Mouse (Mus musculus): ENCODE data around the gene Tgfbi. TPM values are rescaled to one million over a fixed set of nuclear protein-coding genes. Genes with fewer than 3 reads are reported as not detected.

Tgfbi gene
- polyA plus RNA-seq, 1 experiment = 3.8 TPM

- peaks cover 3% of the 10 kb centered on the region; the same call in 1 of the 2 replicates for H3K4me1 ChIP-seq (ENCODE audit: control insufficient read depth, insufficient read depth, low read length)
- H3K27ac ChIP-seq (ENCODE audit: insufficient read depth, low read length) = no peak overlapping the region
- TF ChIP-seq CTCF (IDR thresholded peaks at IDR 0.05; ENCODE audit: extremely low read depth, insufficient read depth, low read length) = no peak
- no peak overlapping the region for H3K4me3 ChIP-seq (ENCODE audit: insufficient read depth, low read length)
These were observed 28.9 kb upstream of the Tgfbi start for GRCm38 (mm10) chr13:56580450-56580849.

DNA sequence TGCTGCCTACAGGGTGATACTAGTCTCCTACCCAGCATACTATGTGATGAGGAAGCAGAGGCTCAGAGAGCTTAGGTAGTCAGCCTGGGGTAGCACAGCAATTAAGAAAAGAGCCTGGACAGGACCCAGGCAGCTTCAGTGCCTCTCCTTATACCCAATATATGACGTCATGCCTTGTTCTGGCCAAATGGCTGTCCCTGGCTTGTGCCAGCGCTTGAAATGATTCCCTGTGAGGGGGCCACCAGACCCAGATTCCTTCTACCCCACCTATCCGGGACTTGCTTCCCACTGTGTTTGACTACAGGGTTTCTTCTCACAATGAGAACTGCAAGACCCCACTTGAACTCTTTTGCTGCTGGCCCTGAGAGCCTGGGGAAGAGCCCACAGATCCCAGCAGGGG is 27.8 kb upstream of the Tgfbi start:
- Histone ChIP-seq H3K4me3 (ENCODE audit: insufficient read depth, low read length) (no peak overlapping the region), H3K4me1 (ENCODE audit: control insufficient read depth, insufficient read depth, low read length) (peaks cover 3% of the 10 kb centered on the region; the same call in 1 of the 2 replicates), H3K27ac (ENCODE audit: insufficient read depth, low read length) (0 out of 2 replicates have a peak overlapping the region, but pooled peaks have one; percentile 35)
- no peak for TF ChIP-seq POLR2A (IDR thresholded peaks at IDR 0.05; ENCODE audit: extremely low read depth, insufficient read depth, low read length)

- no peak overlapping the region for H3K4me3 ChIP-seq (ENCODE audit: insufficient read depth, low read length)
- H3K4me1 ChIP-seq (ENCODE audit: control insufficient read depth, insufficient read depth, low read length) = peaks cover 3% of the 10 kb centered on the region; the same call in 1 of the 2 replicates
- no peak for TF ChIP-seq CTCF (IDR thresholded peaks at IDR 0.05; ENCODE audit: extremely low read depth, insufficient read depth, low read length)
- no peak for TF ChIP-seq POLR2A (IDR thresholded peaks at IDR 0.05; ENCODE audit: extremely low read depth, insufficient read depth, low read length)
- H3K27ac ChIP-seq (ENCODE audit: insufficient read depth, low read length) = no peak overlapping the region; the same call in 1 of the 2 replicates
These were observed 27.3 kb upstream of the Tgfbi start for GRCm38 (mm10) chr13:56581961-56582434.

DNA sequence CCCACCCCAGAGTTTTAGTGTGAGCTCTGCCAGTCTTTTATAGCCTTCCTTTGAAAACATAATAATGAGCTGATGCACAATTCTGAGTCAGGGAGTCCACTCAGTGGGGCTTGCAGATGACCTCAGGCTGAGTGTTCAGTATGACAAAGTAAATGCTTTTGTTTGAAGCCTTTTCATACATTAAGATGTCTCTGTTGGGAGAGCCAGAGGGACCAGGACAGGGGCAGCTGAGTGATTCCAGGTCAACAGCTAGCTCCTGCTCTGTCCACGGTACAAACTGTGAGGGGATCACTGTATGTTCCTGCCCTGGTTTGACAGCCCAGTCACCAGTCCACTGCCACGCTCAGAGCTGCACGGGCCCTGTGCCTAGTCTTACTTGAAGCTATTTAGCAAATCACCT is 26.6 kb upstream of the Tgfbi start:
- TF ChIP-seq CTCF (IDR thresholded peaks at IDR 0.05; ENCODE audit: extremely low read depth, insufficient read depth, low read length) = no peak
- no peak for TF ChIP-seq POLR2A (IDR thresholded peaks at IDR 0.05; ENCODE audit: extremely low read depth, insufficient read depth, low read length)
- Histone ChIP-seq H3K4me1 (ENCODE audit: control insufficient read depth, insufficient read depth, low read length) (peaks cover 3% of the 10 kb centered on the region; the same call in 1 of the 2 replicates), H3K4me3 (ENCODE audit: insufficient read depth, low read length) (no peak overlapping the region), H3K27ac (ENCODE audit: insufficient read depth, low read length) (peak overlapping the region; percentile 33; the same call in 1 of the 2 replicates)

DNA sequence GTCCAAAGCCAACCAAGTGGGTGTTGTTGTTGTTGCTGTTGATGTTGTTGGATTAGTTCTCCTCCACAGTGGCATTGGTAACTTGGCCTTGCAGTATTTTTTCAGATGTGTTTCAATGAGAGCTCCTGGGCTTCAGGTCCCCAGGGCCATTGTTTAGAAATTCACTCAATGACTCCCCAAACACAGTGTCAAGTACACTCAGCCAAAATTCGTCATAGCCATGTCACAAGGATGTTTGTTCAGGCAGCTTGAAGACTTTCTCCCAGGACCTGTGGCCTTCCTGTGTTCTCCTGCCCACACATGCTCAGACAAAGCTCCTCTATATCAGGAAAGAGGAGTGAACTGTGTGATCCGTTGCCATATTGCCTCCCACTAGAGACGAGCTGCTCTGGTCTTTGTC is 23.3 kb upstream of the Tgfbi start:
- Histone ChIP-seq H3K4me3 (ENCODE audit: insufficient read depth, low read length) (no peak overlapping the region), H3K4me1 (ENCODE audit: control insufficient read depth, insufficient read depth, low read length) (peaks cover 3% of the 10 kb centered on the region; the same call in 1 of the 2 replicates), H3K27ac (ENCODE audit: insufficient read depth, low read length) (no peak overlapping the region)
- TF ChIP-seq POLR2A (IDR thresholded peaks at IDR 0.05; ENCODE audit: extremely low read depth, insufficient read depth, low read length) = no peak

DNA sequence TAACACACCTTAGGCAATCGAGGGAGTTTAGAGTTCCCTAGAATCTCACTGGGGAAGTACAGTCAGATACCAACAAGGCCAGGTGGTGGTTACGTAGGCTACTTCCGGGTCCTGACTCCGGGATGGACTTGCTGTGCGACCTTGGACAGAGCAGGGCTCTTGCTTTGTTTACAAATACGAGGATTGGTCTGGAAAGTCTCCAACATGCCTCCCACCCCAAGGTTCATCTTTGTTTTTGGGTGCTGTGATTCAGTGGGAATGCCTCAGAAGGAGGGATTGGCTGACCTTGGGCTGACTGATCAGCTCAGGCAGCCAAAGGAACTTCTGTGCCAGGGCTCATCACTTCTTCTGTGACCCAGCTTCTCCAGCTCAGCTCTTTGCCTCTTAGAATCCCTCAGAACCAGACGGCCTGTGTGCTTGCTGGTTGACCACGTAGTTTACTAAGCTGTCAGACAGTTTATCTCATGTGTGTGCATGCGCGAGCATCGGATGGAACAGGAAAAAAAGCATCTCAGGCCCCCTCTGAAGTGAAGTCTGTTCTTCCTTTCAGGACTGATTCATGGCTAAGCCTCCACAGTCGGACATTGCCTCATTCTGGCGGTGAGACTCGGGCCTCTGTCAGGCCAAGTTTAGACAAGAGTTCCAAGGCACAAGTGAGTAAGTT is 20.7 kb upstream of the Tgfbi start:
- H3K27ac ChIP-seq (ENCODE audit: insufficient read depth, low read length) = no peak overlapping the region
- H3K4me3 ChIP-seq (ENCODE audit: insufficient read depth, low read length) = no peak overlapping the region
- no peaks in the 10 kb centered on the region for H3K4me1 ChIP-seq (ENCODE audit: control insufficient read depth, insufficient read depth, low read length)
- no peak for TF ChIP-seq CTCF (IDR thresholded peaks at IDR 0.05; ENCODE audit: extremely low read depth, insufficient read depth, low read length)
- TF ChIP-seq POLR2A (IDR thresholded peaks at IDR 0.05; ENCODE audit: extremely low read depth, insufficient read depth, low read length) = no peak

DNA sequence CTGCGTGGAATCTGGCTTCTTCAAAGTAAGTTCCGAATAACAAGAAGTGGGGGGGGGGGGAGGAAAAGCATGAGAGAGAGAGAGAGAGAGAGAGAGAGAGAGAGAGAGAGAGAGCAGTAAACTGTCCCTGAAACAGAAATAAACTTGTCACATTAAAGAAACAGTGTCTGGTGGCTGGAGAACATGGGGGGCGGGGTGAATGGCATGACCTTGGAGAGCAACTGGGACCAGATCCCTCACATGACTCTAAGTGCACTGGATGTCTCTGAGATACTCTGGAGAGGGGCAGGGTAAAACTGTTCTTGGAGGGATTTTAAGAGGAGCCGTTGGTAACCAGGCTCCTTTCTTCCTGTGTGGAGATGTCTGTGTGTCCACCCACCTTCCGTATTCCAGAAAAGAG is 19.1 kb upstream of the Tgfbi start:
- TF ChIP-seq POLR2A (IDR thresholded peaks at IDR 0.05; ENCODE audit: extremely low read depth, insufficient read depth, low read length) (no peak), CTCF (IDR thresholded peaks at IDR 0.05; ENCODE audit: extremely low read depth, insufficient read depth, low read length) (no peak)

GRCm38 (mm10) chr13:56591191-56591590 is 18.1 kb upstream of the Tgfbi start:
- peaks cover 2% of the 10 kb centered on the region; the same call in 1 of the 2 replicates for H3K4me1 ChIP-seq (ENCODE audit: control insufficient read depth, insufficient read depth, low read length)
- no peak overlapping the region for H3K27ac ChIP-seq (ENCODE audit: insufficient read depth, low read length)
- TF ChIP-seq CTCF (IDR thresholded peaks at IDR 0.05; ENCODE audit: extremely low read depth, insufficient read depth, low read length) = no peak
- TF ChIP-seq POLR2A (IDR thresholded peaks at IDR 0.05; ENCODE audit: extremely low read depth, insufficient read depth, low read length) = no peak
- no peak overlapping the region for H3K4me3 ChIP-seq (ENCODE audit: insufficient read depth, low read length)

More for the DNA sequence above, 19.1 kb upstream of the Tgfbi start:
- H3K4me1 ChIP-seq (ENCODE audit: control insufficient read depth, insufficient read depth, low read length) = peaks cover 2% of the 10 kb centered on the region; the same call in 1 of the 2 replicates
- H3K4me3 ChIP-seq (ENCODE audit: insufficient read depth, low read length) = no peak overlapping the region
- H3K27ac ChIP-seq (ENCODE audit: insufficient read depth, low read length) = no peak overlapping the region

DNA sequence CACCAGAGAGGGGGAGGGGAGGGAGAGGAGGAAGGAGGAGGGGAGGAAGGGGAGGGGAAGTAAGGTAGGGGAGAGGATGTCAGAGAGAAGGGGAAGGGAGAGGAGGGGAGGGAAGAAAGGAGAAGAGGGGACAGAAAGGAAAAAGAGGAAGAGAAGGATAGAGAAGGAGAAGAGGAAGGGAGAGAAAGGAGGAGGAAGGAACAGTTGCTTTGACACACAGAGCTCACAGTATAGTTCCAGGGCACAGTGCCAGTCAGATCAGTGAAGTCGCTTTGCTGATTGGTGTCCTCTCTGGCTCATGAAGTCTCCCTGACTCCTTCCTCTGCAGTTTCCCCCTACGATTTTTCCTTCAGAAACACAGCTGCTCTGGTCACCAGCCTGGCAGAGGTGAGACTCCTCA is 17.4 kb upstream of the Tgfbi start:
- Histone ChIP-seq H3K4me3 (ENCODE audit: insufficient read depth, low read length) (no peak overlapping the region), H3K4me1 (ENCODE audit: control insufficient read depth, insufficient read depth, low read length) (peaks cover 2% of the 10 kb centered on the region; the same call in 1 of the 2 replicates), H3K27ac (ENCODE audit: insufficient read depth, low read length) (no peak overlapping the region)
- TF ChIP-seq POLR2A (IDR thresholded peaks at IDR 0.05; ENCODE audit: extremely low read depth, insufficient read depth, low read length) = no peak
- TF ChIP-seq CTCF (IDR thresholded peaks at IDR 0.05; ENCODE audit: extremely low read depth, insufficient read depth, low read length) = no peak

DNA sequence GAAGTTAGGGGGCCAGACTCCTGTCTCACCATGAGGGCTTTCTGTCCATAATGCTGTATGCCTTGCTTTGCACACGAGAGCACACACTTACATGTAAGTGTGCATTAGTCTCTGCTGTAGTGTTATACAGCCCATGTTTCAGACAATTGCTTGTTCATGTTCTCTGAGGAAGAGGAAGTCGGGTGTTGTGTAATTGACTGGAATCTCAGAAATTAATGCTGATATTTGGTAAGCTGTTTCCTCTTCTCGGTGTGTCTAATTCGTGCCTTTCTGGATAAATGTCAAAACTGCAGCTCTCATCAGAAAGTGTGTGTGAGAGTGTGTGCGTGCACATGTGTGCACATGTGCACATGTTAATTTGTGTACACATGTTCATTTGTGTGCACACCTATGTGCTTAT is 16.1 kb upstream of the Tgfbi start:
- Histone ChIP-seq H3K27ac (ENCODE audit: insufficient read depth, low read length) (no peak overlapping the region), H3K4me3 (ENCODE audit: insufficient read depth, low read length) (no peak overlapping the region), H3K4me1 (ENCODE audit: control insufficient read depth, insufficient read depth, low read length) (peaks cover 5% of the 10 kb centered on the region; the same call in 1 of the 2 replicates)
- TF ChIP-seq CTCF (IDR thresholded peaks at IDR 0.05; ENCODE audit: extremely low read depth, insufficient read depth, low read length) (no peak), POLR2A (IDR thresholded peaks at IDR 0.05; ENCODE audit: extremely low read depth, insufficient read depth, low read length) (no peak)
